Mouse (Mus musculus) thymus, postnatal 4 days (tissue): Measurements from ENCODE around the gene Piwil4.

Experiments
- DNase-seq: peaks from one replicate; pipeline ENCODE4 v3.0.0; 2021

Piwil4 gene

DNA sequence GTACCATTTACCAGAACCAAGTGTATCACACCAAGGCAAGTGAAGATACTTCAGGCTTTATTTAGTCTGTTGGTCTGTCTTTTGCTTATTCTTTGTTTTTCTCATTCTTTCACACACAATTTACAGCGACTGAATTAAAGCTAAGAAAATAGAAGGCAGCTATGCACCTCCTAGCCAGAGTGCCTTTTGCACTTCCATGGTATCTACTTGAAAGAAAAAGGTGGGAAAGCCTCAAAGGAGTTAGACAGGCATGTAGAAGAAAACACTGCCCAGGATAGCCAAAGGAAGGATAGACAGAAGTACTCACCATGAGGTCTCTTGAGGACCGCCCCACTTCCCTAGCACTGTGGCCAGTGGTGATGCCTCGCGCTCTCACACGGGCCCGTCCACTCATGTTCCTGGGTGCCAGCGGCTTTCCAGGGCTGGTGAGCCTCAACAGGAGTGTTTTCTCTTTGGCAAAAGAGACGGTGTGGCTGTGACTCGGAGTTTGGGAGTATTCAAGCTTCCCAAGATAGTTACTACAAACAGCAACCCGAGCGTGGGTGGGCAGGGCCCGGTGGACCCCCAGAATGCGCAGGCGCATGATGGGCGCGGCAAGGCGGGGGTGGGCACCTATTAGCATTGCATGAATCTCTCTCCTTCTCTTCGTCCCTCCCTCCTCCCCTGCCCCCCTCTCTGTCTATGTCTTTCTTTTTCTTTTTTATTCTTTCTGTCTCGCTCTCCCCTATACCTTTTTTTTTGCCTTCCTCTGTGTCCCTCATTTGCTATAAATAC, at the start of gene Piwil4:
Piwil4 (minus strand) TSS at position 583 of the 774 bp plus-strand sequence.
- no peak for DNase-seq

DNA sequence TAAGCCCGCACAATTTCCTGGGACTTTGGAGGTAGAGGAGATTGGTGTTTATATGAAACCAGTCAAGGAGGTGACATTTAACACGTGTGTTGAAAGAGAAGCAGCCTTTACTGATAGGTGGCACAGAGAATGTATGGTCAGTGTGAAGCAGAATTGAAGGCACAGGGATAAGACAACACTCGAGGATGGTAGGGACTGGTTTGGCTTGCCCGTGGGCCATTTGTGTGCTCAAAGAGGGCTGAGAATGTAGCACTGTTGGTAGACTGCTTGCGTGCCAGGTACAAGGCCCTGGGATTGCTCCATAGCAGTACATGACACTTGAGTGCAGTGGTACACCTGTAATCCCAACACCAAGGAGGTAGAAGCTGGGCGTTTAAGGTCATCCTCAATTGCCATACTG, 46.8 kb upstream of the Piwil4 start:
- no peak for DNase-seq

DNA sequence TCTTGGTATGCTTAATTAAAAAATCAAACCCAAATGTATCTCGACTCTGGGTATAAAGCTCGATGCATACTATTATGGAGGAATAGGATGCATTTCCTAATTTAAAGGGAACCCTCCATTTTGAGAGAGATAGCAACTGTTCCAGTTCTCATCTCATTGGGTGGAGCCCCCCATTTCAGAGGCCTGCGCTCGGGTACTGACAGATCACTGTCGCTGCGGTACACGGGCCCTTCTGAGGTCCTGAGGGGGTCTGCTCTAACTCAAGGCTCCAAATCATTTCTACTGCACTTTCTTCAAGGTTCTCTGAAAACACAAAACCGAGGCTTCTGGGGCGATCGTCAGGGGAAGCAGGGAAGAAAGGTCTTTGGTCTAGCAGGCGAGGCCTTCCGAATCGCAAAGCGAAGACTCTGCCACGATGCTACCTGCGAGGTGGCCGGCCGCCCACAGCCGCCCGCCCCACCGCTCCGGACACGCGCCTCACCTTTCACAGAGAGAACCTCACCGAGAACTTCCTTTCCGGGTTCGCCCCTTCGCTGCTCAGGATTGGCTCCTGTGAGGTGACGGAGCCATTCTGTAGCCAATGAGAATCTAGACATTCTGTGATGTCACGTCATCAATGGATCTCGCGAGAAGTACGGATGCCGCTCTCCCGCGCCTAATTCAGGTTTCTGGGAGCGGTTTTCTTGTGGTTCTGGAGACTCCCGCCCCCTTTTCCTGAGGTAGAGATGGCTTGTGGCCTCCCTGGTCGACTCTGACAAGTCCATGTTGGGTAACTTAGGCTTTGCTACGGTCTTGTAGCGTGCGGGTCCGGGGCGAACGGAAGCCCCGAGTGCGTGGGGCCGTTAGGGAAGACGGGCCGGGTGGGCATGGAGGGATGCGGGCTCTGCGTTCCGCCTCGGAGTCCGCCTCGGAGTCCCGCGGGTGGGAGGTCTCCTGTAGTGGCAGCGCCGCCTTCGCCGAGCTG, 43.8 kb upstream of the Piwil4 start, which contains the start of the genes Mre11a and Ankrd49:
Mre11a (plus strand) TSS at position 616 of the 964 bp plus-strand sequence.
Ankrd49 (minus strand) TSS at position 818 of the 964 bp plus-strand sequence.
- peak; percentile 90 for DNase-seq

DNA sequence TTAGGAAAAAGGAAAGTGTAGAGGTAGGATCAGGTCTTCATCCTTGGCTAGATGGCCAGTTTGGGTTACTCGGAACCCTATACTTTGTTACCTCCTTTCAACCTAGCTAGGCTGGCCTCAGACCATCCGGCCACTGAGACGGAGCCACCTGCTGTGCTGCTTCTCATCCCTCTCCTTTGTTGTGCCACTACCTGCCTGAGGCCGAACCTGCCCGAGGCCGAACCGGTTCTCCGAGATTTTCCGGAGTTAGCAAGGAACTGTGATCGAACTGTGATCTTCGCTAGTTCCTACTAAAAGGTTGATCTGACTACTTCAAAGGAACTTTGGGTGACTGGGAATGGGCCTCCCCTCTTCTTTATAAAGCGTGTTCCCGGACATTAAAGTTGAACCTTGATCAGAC, 37.8 kb upstream of the Piwil4 start:
- DNase-seq, result no peak

DNA sequence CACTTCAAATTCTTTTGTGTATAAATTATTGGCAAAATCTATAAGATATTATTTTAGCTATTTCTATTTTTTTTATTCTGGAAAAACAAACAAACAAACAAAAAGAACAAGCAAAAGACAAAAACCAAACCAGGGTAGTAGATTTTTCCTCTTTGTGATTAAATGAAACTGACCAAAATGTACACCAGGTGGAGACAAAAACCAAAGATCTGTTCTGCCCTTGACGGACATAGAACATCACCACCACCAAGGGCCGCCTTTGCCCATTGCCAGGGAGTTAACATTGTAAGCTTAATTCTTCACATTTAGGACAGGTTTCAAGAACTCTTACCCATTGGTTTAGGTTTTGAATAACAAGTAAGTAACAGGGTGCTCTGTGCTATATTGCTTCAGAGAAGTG, 33.3 kb upstream of the Piwil4 start:
- DNase-seq, result no peak

DNA sequence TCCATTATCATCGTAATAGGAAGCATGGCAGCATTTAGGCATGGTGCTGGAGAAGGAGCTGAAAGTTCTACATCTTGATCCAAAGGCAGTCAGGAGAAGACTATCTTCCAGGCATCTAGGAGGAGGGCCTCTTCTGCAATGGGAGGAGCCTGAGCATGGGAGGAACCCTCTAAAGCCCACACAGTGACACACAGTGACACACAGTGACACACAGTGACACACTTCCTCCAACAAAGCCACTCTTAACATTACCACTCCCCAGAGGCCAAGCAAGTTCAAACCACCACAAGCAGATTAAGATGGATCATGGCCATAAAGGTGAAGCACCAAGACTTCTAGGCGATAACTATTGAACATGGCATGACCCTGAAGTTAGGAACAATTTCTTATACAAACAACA, 31.5 kb upstream of the Piwil4 start:
- DNase-seq, result no peak

DNA sequence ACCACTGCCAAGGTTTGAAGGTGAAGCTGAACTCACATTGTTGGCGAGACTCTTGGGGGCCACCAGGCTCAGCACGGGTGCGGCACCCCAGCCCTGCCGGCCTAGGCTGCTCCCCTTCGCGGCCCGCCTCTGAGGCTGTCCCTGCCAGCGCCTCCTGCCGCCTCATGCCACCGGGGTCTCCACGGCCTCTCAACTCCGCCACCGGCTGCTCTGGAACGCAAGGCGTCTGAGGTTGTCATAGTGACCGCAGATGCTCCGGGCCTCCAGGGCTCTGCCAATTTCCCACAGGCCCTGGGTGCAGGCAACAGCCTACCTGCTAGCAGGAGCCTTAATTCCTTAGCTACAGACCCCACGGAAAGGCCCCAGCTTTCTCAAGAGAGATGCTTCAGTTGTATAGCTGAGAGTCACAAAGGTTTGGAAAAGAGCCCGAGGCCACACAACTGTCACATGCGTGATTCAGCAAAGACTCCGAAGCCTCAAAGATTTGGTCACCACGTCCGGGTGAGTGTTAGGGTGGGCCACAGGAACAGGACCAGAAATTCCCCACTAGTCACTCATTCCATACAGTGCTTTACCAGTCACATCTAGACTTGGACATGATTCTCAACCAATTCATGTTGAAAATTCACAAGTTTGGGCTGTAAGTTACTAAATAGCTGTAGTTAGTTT, 30.4 kb upstream of the Piwil4 start, which contains the start of gene 1700012B09Rik:
1700012B09Rik (minus strand) TSS at position 228 of the 669 bp plus-strand sequence.
- peak; percentile 30 for DNase-seq

DNA sequence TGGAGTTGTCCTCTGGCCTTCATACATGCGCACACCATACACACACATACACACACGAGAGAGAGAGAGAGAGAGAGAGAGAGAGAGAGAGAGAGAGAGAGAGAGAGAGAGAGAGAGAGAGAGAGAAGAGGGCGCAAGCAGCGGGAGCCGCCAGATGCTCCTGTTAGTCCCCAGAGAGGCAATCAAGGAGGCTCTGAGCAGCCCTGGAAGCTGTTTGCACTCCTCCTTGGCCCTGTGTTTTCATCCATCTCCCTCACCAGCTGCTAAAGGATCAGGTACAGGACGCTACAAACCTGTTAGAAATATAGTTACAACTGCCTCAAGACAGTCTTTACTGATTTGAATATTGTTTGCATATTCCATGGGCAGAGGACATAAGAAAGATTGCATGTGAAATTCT, 29.3 kb upstream of the Piwil4 start:
- DNase-seq, result no peak

DNA sequence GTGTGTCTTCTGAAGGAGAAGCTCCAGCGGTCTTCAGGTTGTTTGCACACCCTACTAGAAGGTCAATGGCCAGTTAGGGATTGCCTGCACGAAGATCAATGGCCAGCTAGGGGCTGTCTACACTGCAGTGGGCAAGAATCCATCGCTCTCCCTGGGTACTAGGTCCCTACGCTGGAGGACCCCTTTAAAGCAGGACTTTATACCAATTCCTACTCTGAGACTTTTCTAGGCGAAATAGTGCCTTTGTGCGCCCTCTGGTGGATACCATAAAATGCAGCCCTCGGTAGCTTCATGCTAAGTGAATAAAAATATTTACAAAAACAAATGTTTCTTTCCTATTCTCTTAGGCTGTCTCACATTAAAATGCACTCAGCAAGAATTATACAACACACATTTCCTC, 24.2 kb upstream of the Piwil4 start:
- peak; percentile 74 for DNase-seq

DNA sequence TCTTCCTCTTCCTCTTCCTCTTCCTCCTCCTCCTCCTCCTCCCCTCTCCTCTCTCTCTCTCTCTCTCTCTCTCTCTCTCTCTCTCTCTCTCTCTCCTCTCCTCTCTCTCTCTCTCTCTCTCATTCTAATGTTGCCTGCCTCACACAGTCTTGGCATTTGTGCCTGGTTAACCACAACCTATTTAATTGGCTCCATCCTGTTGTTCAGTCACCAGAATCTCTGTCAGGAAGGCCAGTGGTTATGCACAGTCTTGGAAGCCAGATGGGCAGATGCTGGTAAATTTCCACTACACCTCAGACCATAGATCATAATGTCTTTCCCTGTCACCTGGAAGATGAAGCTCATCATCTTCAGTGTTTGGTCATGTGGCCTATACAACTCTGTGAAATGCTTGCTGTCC, 18.7 kb upstream of the Piwil4 start:
- DNase-seq, result no peak

DNA sequence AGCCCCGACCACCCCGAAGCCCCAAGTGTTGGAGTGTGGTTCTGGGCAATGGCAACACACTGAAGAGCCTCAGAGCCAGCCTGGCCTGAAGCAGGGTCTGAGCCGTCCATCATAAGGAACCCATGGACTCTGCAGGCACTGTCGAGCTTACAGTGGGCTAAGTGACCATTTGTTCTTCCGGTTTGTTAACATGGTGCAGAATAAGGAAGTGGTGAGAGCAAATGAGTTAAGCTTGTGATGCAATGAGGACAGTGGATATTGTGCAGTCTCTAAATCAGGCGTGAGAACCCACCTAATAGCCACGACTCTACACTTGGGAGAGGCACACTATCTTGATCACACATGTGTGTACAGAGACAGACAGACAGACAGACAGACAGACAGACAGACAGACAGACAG, 18.1 kb upstream of the Piwil4 start:
- no peak for DNase-seq

DNA sequence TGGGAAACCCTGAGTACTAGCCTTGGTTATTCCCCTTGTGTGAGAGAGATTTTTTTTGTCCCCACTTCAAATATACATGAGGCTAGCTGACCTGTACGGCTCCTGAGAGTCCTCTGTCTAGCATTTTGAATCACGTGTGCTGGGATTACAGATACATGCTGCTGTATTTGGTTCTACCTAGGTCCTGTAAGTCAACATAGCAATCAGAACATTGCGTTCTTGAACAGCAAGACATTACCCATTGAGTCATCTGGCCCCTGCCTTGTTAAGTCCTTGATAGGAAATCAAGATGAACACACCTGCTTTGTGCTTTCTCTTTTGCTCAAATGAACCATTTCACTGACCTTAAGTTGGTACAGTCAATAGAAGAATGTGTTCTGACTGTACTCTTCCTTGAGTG, 13.9 kb upstream of the Piwil4 start:
- no peak for DNase-seq

DNA sequence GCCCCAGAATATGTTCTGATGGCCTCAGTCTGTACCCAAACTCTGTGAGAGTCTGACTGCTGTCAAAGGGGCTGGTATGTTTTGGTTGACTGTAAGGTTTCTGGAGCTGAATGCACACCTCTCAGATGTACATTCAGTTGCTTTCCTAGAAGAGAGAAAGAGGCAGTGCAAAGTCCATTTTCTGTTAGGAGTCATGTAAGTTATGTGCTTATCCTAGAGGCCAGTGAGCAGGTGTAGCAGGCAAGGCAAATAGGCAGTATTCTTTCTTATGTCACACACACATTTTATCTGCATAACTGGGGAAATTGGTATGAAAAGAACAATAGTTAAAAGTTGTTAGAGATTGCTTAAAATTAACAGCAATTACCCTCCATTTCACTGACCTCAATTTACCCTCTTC, 13.4 kb upstream of the Piwil4 start:
- no peak for DNase-seq

DNA sequence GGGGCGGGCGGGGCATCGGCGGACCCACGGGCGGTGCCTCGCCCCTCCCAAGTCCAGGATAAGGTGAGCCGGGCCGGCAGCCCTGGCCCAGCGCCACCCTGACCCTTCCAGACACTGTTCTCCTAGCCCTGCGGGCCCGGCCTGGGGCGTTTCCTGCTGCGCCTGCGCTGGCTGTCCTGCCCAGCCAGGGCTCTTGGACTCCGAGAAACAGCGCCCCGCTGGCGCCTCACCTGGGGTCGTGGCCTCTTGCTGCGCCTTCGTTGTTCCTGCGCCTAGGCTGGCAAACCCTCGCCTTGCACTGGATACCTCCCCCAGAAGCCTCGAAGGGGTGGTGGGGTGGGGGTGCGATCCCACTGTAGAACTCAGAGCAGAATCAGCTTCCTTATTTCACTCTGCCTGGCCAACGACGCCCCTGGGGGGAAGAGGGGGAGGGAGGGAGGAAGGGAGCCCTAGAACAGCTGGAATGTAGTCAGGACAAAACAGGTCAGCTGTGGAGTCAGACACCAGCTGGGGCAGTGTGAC, 11.5 kb upstream of the Piwil4 start, which contains the start of gene Fut4:
Fut4 (minus strand) TSS at position 393 of the 522 bp plus-strand sequence.
- peak; percentile 68 for DNase-seq

DNA sequence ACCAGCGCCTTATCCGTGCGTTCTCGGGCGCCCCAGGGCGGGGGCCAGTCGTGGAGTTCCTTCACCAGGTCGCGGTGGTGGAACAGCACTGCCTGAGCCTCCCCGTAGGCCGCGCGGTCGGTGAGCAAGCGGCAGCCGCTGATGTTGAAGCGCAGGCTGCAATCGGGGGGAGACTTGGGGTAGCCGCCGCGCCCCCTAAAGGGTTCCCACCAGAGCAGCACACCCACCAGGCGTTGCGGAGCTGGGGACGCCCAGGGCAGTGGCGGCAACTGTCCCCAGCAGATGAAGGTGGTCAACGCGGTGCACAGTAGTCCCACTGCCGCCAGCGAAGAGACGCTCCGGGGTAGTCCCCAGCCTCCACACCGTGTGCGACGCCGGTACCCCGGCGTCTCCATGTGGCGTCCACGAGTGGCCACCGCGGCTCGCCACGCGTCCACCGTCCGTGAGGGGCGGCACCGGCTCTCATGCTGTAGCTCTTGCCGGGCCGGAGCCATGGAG, 11.0 kb upstream of the Piwil4 start:
- peak; percentile 67 for DNase-seq

DNA sequence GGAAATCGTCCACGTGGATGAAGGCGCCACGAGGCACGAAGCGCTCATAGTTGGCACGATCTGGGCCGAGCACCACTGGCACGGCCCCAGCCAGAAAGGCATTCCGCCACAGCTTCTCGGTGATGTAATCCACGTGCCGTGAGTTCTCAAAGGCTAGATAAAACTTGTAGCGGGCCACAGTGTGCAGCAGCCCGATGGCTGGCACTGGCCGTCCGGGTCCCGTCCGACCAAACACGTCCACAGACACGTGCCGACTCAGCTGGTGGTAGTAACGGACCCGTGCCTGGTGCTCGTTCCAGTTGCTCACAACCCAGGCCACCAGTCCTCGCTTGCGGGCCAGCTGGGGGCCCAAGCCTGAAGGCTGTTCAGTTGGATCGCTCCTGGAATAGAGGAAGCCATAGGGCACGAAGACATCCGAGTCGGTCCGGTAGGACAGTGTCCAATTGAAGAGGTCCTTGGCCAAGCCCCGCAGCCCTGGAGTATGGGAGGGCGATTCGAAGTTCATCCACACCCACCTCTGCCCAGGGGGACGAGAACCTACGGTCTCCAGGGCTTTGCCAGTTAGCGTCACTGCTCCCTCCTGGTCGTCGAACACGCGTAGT, 10.5 kb upstream of the Piwil4 start:
- no peak for DNase-seq

DNA sequence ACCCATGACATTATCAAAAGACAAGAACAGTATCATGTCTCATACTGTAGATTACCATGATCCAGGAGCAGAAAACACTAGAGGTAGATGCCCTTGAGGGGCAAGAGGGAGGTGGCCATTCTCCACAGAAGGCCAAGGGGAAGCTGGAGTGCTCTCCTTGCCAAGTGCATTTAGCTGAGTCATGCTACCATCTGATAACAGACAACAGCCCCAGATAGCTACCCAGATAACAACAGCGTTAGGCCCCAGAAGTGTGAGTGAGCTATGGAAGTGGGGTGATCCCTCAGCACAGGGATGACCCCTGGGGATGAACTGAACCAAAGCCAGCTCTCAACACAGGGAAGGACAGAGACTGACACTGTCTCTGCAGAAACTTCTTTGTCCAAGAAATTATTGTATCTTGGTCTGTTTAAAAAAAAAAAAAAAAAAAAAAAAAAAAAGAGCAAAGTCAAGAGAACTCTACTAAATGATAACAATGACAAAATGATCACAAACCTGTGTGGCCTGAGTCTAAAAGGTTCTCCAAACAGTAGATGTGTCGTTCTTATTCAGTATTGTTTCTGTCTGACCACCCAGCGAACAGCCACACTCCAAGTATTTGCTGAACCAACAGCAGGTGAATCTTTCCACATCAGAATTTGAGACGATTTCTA, 909 bp downstream of the Piwil4 start:
- no peak for DNase-seq

DNA sequence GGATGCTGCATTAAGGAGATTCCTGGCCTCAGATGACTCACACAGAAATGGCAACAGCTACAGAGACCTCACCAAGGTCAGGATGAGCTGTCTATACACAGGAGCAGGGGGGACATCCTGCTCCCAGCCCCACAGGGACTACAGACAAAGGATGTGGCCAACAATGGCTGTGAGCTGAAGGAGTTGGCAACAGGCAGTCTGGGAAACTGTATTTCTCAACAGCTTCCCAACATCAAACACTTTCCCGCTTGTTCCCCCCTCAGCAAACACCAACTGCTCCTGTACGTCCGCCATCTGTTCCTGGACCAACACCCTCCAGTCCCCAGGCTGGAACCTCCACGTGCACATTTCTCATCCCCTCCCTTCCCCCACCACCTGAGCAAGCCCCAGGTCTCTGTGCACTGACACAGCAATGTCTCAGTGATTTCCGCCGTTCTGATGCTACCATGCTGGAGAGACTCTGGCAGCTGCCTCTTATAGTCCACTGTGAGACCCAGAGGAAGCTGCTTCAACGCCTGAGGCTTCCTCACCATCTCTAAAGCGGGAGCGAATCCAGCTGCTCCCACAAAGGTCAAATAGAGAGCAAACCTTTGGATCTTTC, 9.5 kb downstream of the Piwil4 start:
- peak; percentile 24 for DNase-seq

DNA sequence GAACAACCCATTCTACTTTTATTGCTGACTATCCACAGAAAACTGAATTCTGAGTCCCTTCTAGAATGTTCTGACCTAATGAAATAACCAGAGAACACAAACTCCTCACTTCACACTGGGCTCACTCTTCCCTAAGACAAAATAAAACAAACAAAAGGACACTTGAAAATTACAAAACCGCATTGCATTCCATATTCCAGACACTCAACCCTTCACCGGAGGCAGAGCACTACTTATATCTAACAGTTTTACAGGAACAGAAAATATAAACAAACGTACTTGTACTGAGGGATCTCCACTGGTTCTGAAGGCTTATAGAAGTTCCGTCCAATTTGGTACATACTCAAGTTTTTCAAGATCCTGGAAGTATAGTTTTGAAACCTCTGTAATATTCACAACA, 12.2 kb downstream of the Piwil4 start:
- DNase-seq, result no peak

DNA sequence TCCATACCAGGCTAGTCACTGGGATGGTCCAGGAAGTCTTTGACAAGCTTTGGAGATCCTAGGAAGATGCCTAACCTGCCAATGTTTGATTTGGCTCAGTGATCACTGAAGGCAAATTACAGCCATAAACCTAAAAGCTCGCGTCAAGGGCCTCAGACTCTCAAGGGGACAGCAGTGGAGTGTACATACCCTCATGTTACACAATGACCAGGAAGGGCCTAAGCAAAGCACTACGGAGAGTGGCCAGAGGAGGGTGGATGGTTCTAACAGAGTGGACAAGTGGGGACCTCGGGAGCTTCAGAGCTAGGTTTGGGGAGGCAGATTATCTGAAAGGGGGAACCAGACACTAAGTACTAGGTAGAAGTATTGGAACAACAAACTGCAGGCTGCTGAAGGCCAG, 13.9 kb downstream of the Piwil4 start:
- DNase-seq, result no peak

DNA sequence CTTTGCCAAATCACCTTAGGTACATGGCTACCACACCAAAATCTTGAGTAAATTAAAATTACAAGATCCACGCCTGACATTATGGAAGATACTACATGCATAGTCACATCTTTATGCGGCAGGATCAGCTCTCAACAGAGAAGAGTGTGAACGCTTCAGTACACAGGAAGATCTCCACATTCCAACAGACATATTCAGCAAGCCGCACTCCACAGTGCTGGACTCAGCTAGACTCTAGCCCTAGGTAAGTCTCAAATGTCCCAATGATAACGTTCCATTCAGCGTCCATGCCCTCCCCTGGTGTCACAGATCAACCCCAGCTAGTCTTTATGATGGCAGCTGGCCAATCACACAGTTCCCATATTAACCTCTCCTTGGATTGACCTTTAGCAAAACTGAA, 14.5 kb downstream of the Piwil4 start:
- DNase-seq, result no peak
